Mouse (Mus musculus): ENCODE data around the gene Tmem45a2.
A peak's percentile ranks its signal among the peaks of the same experiment; 100 is the strongest.
"Not testable (repeated sequence)": the region's sequence is repeated elsewhere in the genome, so short reads cannot be mapped to it uniquely, and the experiment has no call there.

Tmem45a2 gene

DNA sequence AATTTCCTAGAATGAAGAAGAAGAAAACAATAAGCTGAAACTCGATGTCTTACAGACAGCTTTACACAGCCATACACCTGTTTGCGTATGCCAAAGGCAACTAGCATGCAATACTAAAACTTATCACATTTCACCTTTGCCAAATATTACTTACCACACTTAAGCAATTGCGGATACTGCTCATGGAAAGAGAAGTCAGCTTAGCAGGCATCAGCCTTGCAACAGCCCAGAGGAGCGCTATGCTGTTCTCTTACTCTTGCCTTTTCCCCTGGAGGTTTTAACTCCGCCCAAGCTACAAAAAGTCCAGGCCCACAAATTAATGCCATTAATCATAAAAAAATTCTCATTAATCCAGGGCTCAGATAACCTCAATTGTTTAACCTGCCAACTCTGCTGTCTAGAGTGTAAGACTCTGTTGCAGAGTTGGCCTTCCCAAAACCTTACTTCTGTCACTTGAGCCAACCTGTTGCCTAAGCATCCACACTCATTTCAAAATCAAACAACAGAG, at the start of gene Tmem45a2:
Gene Tmem45a2 (minus strand): TSS at position 241 of the 508 bp plus-strand sequence.
- no peak for DNase-seq

DNA sequence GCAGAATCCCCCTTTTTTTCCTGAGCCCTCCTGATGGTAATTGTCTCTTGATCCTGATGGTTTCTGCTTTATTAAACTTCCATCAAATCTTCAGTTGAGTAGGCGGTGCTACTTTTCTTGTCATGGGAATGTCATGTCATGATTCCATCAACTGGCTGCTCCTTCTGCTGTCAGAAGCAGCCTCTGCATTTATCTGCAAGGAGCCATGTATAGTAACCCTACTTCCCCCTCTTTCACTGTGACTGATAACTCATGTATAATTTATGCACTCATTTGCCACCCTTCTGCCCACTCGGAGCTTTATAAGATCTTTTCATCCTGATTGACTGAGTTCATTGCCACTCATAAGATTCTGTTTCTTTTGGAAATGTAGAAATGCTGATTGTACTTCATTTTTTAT, 46.4 kb upstream of the Tmem45a2 start:
- no peak for DNase-seq

DNA sequence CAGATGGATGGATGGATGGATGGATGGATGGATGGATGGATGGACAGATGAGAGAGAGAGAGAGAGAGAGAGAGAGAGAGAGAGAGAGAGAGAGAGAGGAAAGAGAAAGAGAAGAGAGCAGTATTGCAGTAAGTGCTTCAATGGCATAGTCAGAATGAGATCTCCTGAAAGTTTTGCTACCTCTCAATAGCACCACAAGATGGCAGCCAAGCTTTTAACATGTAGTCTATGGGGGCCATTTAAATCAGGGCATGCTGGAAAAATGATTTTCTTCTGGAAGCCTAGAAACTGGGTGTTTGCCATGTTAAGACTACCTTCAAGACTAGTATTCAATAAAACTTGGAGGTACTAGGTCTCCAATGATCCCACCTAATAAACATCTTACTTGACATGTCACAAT, 44.9 kb upstream of the Tmem45a2 start:
- no peak for DNase-seq

DNA sequence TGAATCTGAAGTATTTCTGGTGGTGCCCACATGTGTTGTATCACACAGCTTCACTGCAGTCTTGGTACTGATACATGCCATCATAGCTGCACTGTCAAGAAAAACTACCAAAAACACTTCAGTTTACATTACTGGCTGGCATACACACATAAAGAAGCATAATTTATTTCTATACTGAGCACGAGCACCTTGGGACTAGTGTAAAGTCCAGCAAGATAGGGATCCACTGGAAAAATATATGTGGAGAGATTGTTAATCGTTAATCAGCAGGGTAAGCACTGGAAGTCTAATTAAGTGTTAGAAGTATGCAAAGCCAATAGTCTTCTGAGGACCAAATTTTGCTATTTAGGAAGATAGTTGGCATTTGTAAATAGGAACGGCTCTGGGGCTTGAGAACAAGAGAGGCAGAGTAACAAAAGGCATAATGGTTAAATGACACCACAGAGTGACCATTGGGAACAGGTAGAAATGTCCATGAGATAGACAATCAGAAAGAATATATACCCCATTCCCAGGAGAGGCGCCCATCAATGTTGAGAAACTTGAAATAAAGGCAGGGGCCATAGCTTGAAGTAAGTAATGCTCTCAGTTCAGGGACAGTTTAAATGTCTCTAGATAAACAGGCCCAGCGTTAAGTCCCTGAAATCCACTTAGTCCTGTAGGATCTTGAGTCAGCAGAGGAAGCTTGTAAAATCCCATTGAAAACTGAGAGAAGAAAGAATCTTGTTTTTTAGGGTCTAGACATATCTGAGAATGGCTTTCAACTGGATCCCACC, 35.2 kb upstream of the Tmem45a2 start:
- no peak for DNase-seq

DNA sequence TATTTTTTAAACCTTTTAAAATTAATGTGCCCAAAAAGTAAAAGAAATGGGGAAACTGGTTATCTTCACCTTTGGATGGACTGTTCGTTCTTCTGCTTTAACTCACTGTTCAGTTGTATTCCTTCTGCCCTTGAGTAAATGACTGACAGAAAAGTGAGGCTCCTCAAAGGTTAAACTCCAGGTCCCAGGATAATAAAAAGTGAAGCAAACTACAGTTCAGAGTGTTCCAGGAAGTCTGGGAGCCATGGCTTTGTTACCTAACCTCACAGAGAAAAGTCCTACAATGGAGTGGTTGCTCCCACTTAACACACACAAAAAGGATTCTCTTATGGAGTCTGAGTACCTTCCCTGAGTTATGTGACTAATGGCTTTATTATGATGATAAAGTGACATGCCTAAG, 30.0 kb upstream of the Tmem45a2 start:
- no peak for DNase-seq

DNA sequence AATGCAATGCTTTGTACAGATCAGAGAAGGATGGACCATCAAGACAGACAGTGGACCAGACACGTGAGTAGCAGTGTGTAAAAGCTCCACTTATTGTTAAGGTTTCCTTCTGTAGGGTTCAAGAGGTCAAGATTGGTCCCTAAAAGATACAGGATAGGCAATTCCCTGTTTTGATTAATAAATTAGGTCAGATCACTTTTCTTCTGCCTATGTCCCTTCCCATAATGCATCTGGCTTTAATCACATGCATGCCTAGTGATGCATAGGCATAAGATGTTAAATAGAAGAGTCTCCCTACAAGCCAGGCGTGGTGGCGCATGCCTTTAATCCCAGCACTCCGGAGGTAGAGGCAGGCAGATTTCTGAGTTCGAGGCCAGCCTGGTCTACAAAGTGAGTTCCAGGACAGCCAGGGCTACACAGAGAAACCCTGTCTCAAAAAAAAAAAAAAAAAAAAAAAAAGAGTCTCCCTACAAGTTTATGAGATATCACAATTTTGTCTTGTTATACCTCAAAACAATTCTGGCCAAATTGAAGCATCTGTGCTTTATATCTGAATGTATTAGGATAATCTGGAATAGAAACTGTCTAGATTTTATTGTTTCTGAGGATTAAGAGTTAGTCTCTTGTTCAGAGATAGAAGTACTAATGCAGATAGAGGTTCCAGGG, 28.5 kb upstream of the Tmem45a2 start:
- no peak for DNase-seq

DNA sequence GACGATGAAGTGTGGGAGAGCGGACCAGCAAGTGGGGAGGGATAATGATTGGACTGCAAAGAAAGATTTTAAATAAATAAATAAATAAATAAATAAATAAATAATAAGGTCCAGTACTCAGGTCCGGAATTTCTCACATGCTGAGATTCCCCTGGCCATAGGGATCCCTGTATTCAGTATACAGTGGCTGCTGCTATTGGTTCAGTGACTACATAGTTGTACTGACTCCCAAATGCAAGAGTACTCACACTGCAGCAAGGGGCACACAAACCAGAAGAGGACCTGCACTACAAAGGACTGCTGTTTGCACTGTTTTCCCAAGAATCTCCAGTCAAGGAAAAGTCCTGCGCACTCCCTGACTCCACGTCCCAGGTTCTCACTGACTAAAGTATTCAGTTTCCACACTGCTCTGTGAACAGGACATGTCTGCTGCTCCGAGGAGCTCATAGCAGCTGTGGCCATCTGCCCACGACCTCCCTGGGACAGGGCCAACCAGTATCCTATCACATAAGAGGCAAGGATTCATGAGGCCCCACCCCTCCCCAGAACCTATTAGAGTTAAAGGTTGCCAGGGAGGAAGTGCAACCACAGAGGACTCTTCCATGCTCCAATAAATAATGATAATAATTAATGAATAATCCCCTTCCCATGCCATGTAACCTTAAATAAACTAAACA, 27.4 kb upstream of the Tmem45a2 start:
- DNase-seq = no peak

DNA sequence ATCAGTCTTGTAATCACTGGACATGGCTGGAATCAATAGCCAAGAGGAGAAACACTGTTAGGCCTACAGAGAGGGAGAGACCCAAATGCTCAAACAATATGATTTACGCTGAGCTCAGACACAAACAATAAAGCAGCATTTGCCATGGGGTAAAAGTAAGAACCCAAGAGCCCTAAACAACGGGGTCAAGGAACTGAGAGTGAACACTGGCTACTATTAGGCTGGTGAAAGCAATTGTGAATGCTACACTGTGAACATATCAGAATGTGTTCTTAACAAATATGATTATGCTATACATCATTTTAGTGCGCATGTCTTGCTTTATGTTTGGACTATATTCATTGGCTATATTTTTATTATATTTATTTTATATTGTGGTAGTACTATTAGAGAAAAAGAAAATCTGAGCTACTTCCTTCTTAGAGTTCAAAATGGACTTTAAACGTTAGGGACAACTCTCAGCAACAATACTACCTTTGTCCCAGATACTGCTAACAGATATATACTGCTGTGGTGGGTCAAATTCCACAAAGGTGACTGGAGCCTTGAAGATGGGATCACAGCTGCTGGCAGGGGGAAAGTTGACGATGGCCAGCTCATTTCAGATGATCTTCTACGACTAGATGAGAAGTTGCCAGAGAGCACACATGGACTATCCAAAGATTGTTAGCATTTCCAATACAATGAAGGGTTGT, 21.9 kb upstream of the Tmem45a2 start:
- no peak for DNase-seq

DNA sequence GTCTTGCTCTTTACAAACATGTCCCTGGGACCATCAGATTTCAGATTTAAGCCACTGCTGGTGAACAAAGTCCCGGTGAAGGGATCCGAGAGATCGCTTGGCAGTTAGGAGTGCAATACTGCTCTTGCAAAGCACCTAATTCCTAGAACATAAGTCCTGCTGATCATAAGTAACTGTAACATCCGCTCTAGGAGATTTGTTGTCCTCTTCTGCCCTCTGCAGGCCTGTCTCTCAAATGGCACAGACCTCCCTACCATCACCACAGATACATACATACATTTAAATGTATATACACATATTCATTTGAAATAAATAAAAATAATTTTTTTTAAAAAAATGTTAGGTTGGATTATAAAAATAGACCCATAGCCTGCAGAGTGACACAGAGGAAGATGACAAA, 21.3 kb upstream of the Tmem45a2 start:
- peak; percentile 24 to 62 for DNase-seq

DNA sequence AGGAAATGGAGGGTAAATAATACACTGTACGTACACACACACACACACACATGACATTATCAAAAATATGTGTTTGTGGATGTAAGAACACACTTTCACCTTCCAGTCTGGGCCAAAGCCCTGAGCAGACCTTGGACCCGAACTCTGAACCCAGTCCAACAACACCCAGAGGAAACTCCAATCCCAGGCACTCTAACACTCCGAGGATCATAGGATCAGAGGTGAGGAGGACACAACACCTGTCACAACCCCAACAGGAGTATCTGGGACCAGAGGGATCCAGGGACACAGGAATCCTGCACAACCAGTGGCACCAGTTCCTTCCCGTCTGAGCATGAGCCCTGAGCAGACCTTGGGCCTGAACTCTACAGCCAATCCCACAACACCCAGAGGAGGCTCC, 8.4 kb upstream of the Tmem45a2 start:
- DNase-seq = no peak

DNA sequence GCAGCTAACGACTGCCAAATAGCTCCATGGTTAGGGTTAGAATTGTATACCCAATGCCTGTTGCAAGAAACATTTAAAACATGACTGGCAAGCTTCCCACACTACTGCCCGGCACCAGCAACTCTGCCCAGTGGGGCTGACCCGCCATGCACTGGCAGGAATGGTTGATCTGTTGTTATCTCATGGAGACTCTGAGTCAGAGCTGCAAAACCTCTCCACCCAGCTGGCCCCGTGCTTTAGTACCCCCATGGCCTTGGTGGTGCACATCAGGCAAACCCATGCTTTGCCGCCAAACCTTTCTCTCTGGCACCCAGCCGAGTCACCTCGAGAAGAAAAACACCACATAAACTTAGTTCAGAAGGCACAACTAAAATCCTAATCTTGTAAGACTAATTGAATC, 4.8 kb upstream of the Tmem45a2 start:
- no peak for DNase-seq

DNA sequence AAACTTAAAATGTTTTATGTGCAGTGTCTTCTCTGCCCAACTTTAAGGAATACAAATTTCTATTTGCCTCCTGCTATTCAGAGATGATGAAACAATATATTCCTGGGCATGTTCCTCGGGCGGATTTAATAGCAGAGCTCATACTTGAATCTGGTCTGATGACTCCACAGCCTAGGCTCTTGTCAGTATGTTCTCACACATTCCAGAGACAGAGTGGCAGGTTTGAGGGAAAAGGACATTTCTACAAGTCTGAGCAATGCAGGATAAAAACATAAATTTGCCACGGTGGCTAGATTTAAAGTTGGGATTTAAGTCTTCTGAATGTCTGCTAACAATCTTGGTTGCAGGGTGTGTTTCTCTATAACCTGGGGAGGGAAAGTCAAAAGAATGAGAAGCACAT, 9.1 kb downstream of the Tmem45a2 start:
- DNase-seq = no peak

DNA sequence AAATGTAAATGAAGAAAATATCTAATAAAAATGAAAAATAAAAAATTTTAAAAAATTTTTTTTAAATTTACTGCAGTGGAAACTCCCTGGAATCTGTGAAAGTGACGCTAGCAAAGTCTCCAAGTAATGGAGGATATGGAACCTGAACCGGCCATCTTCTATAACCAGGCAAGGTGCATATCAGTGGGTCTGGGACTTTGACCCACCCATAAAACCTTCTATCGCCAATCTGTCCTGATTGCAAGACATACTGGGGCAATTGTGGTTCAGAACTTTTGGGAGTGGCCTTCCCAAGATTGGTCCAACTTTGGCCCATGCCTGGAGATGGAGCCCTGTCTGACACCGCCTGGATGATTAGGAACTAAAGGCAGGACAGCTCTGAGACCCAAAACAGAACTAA, 14.2 kb downstream of the Tmem45a2 start:
- no peak for DNase-seq

DNA sequence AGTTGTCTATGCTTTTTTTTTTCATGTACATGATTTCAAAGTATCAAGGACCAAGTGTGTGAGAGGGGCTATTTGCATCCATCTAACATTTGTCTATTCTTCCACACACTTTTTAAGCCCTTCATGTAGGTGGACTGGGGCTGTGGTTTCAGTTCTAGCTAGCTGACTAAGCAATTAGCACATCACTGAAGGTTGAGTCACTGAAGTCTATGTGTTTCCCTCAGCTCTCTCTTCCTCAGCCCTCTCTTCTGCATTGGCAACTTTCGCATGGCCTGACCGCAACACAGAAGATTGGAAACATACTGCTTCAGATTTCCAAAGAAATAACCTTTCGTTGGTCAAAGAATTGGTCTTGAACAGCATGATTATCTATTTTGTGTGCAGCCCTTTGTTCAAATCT, 21.2 kb downstream of the Tmem45a2 start:
- no peak for DNase-seq

DNA sequence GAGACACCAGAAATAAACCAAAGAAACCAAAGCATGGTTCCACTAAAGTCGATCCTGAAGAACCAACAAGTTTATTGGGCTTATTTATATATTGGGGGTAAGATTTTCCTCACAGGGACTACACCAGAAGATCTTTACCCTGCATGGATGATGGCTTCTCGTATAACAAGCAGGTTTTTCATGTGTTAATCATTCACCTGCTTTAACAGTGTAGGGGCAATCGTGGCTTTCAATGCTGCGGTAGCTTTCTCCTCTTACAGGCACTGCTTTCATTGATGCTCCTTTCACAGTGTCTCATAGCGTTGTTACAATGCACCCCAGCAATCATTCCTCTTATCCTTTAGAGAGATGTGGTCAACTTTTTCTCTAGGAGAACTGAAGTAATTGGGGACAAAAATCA, 32.6 kb downstream of the Tmem45a2 start:
- no peak for DNase-seq

DNA sequence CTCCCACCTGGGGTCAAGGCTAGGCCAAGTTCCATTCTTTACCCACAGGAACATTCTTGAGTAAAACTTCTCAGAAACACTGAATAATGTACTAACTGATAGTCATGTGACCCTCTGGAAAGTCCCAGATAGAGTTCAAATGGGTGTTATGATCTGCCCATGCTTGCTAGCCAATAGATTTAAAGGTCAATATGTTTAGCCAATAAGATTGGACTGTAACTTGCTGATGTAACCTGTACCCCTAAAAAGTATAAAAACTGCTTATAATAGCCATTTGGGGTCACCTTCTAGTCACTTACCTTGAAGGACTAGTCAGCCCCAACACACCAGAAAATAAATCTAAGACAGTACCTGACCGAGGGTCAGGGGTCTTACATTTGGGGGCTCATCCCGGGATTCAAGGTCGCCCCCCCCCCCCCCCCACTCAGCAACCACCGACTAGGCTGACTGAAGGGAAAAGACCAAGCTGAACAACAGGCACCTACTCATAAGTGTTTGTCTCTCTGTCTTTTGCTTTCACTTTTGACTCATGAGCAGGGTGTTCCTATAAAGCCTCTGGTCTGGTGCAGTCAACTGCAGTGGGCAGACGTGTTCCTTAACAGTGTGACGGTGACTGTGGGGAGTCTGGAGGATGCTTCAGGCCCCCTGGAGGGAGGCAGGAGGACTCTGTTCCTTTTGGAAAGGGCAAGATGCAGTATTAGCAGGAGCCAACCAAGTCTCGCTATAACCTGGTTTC, 40.9 kb downstream of the Tmem45a2 start:
- DNase-seq = no peak

DNA sequence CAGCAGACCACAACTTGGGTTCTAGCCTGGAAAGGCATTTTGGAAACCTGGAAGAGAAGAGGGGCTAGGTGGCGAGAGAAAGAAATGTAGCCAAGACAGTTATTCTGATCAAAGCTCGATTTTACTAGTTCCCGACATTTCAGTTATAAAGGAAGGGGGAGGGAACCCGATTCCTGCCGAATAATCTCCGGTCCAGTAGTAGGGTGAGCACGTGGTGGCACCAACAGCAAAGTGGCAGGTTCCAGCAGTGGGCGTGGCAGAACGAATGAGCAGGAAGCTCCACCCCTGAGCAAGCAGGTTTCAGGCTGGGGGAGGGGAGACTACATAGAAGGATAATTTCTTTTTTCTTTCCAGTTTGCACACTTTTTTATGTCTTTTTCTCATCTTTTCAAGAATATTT, 72.9 kb downstream of the Tmem45a2 start:
- DNase-seq = not testable (repeated sequence)

All from cerebellum, postnatal 25 days (tissue).